Mouse (Mus musculus): ENCODE measurements around the gene Zfp46. TPM values are rescaled to one million over a fixed set of nuclear protein-coding genes. Genes with fewer than 3 reads are reported as not detected.

Zfp46 gene
- total RNA-seq, 2 experiments from 2014 or later = 60.5 to 70.1 TPM

DNA sequence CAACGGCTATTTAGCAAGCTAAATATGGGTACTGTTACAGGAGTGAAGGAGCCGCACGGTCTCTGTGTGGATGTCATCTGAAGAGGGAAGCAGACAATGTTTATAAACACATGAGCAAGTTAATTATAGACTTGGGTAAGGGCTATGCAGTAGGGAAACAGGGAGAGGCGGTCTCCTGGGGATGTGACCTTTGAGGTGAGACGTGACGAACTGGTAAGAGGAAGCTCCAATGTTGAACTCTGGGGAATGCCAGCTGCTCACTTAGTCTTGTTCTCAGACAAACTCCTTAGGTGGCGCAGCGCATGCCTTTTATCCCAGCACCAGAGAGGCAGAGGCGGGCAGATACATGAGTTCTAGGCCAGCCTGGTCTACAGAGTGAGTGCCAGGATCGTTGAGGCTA lies 22.6 kb upstream of the Zfp46 start:
- DNase-seq = peak in 1 of 2 experiments; percentile 59
- intact Hi-C loops (cut with DNase I) = loop anchor here (2.0 to 5.0 kb wide), 2 partner anchors 23 to 35 kb away; partner anchors contain the start of gene Zfp46

DNA sequence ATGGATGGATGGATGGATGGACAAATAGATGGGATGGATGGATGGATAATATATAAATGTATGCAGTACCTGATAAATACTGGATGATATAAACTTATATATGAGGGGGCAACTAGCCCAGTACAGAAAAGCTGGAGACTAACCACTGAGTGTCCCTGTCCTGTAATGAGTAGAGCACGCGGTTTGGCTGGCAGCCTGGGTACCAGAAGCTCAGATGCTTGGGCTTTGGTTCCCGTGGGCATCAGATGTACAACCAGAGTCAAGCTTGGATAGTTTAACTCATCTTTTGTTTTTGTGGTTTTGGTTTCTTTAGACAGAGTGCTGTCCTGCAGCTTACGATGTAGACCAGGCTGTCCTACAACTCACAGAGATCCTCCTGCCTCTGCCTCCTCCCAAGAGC lies 20.9 kb upstream of the Zfp46 start:
- intact Hi-C loops (cut with DNase I) = loop anchor here (5.0 kb wide), 1 partner anchor 34 kb away; no protein-coding TSS in a partner anchor
- DNase-seq = no peak

DNA sequence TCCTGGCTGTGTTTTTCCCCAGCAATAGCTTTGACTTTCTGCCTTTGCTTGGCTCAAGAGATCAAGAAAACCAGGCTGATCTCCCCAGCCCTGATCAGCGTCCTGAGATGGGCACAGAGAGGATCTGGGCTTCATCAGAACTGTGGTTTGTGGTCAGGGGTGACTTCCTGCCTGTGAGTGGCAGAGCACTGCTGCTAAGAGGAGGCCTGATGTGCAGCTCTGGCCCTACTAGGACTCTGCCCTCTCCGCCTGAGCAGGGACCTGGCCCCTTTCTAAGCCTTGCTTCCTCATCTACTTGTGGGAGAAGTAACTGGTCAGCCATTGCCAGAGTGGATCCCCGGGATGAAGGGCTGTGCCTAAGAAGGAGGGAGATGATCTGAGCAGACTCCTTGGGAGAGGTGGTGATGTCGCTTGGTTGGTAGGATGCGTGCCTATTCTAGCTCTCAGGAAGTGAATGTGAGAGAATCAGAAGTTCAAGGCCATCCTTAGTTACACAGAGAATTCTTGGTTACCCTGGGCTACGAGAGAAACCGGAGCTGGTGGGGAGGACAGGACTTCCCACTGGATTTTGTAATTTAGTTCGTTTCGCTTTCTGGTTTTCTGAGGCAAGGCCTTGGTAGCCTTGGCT lies 17.7 kb upstream of the Zfp46 start:
- DNase-seq = no peak
- intact Hi-C loops (cut with DNase I) = no loop called here

DNA sequence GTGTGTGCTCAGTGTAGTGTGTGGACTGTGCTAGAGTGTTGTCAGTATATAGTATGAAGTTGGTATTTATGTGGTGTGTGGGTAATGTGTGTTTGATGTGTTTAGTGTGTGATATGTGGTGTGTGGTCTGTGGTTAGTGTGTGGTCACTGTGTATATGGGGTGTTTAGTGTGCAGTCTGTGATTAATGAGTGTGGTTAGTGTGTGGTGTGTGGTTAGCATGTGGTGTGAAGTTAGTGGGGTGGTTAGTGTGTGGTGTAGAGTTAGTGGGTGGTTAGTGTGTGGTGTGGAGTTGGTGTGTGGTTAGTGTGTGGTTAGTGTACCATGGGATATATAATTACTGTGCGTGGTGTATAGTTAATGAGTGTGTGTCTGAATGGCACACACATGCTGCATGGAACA lies 15.6 kb upstream of the Zfp46 start:
- intact Hi-C loops (cut with DNase I) = no loop called here
- DNase-seq = no peak

DNA sequence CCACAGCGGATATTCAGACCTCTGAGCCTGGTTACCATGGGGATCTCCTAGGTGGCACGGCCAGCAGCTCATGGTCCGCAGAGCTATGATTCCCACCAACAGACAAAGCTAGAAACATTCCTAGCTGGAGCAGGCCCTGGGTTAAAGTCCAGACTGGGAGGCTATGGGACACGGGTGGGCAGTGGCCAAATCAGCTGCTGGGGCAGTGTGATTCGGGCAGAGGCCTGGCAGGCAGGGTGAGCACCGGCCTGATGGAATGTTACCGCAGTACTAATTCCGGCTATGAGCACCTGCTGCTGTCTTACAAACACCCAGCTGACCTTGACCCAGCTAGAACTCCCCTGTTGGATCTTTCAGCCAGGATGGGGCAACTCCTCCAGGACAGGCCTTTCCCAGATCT lies 13.8 kb upstream of the Zfp46 start:
- intact Hi-C loops (cut with DNase I) = no loop called here
- DNase-seq = peak; percentile 62 to 71

DNA sequence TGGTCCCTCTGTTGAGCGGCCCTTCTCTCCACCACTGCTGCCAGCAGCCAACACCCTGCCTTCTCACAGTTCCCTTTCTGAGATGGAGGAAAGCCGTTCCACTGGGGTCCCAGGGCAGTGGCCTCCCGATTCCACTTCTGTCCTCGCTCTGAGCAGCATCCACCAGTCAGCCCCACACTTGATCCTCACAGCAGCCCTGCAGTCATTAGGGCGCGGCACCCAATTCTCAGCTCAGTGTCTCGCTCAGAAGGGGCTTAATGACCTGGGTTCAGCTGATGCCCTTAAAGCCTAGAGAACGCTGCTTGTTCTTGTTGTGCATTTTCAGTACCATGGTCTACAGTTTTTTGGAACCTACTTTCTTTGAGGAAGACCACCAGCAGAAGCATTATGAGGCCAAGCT lies 3.4 kb upstream of the Zfp46 start:
- intact Hi-C loops (cut with DNase I) = no loop called here
- DNase-seq = no peak

DNA sequence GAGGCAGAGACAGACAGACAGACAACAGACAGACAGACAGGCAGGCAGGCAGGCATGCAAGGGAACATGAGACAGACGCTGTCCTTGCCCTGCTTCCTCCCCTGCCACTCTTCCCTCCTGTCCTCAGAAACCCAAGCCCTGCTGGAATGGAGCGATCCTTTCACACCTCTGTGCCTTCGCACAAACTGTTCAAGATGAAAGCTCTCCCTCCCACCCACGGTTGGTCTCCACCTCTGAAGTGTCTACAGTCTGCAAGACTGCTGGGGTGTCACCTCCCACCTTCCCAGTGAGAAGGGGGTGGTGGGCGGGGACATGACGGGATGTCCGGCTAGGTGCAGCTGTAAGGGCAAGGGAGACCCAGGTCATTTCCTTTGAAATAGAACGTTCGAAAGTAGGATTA lies 2.9 kb upstream of the Zfp46 start:
- no peak for DNase-seq
- intact Hi-C loops (cut with DNase I) = no loop called here

DNA sequence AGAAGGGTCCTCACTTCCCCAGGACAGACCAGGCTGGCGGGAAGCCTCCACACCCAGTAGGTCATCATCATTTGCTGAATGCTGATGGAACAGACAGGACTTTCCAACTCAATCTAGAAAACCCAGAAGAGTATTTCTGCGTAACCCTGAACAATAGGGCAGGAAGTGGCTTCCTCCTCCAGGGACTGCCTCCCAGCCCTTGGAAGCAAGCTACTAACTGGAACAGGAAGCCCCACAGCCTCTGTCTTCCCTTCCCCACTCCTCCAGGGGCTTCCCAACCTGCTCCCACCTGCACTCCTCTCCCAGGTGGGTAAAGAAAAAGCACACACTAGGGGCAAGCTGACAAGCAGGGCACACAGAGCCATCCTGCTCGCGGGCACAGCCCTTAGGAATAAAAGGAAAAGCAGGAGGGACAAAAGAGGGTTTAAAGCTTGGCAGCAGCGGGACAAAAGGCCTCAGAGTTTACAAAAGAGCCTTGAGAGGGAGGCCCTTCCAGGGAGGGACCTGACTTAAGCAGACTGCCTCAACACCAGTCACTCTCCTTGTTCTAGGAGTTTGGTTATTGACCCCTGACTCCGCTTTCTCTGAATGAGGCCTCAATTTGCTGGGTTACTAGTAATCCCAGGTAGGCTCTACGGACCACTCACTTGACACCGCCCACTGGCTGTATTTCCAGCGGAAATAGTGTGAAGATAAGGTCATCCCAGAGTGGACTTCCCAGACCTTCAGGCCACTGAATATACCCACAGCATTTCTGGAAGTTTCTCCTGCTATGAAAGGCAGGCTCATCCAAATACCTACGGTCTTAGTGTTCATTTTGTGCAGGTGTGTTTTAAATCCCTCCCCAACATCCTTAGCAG lies 1.6 kb upstream of the Zfp46 start:
- DNase-seq = peak; percentile 58 to 65
- intact Hi-C loops (cut with DNase I) = no loop called here

DNA sequence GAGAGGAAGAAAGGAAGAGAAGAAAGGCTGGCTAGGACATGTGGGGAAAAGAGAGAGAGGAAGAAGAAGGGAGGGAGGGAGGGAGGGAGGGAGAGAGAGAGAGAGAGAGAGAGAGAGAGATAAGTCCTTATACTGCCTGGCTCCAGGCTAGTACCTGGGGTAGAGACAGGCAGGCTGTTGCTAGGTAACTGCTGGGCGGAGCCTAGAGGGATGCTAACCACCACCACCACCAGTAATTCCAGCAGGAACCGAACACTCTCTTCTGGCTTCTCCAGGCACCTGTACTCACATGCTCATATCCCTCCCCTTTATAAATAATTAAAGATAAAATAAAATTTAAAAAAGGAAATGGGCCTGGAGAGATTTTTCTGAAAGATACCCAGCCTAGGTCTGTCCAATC lies 700 bp upstream of the Zfp46 start:
- no peak for DNase-seq
- intact Hi-C loops (cut with DNase I) = loop anchor here (2.0 kb wide), 2 partner anchors 23 to 27 kb away; partner anchors contain the start of gene Hnrnpr

DNA sequence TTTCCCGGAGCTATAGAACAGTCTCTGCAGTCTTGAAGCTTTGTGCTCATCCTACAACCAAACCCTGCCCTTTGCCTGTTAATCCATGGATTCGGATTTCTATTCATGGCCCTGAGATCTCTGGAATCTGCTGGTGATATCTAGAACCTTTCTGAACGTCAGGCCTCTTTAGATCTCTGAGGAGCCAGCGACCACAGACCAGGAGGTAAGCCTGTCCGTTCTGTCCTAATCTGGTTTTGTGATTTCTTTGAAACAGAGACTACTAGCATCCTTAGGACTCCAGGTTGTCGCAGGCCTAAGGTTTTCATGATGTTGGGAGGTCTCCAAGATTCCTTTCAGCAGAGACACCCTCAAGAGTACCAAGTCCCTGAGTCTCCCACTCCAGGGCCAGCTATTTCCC lies 408 bp downstream of the Zfp46 start:
- intact Hi-C loops (cut with DNase I) = loop anchor here (2.0 kb wide), 2 partner anchors 24 to 26 kb away; partner anchors contain the start of gene Hnrnpr
- DNase-seq = peak; percentile 46 to 58

DNA sequence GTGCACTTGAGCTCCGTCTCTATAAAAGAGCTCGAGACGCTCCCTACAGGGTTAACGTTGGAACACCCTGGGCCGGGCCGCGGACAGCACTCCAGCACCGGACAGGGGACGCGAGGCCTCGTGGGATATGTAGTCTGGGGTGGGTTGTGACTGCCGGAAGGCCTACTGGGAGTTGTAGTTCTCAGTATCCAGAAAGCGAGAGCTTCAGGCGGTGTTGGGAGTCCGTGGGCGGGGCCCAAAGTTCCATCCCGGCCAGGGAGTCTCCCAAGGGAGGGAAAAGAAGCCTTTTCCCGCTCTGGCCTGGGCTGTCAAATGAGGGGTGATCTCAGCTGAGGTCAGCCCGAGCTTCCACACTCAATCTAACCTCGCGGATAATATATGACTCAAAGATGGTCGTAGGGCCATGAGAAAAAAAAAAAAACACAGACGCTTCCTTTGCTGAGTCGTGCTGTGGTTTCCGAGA lies 896 bp downstream of the Zfp46 start:
- intact Hi-C loops (cut with DNase I) = loop anchor here (2.0 kb wide), 2 partner anchors 25 kb away; partner anchors contain the start of gene Hnrnpr
- peak; percentile 97 for DNase-seq

DNA sequence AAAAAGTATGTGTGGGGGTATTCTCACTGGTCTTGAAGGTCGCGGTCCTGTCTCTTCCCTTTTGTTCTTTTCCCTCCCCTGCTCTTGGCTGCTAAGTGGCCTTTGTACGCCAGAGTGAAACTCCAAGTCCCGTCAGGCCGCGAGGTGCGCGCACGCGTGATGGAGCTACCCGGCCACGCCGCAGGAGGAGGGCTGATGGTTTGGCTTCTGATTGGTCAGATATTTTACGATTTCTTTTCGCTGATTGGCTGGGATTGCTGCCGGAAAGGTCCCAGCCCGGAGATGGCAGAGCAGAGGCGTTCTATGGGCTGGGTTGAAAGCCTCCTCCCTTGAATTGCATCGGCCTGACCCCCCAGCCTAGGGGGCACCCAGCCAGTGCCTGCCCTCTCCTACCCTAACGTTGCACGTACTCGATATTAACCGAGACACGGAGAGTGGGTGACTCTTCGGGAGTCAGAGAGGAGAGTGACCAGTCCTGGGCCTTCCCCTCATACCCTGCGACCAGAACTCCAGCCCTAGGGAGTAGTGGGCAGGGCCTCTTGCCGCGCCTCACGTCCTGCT lies 1.4 kb downstream of the Zfp46 start:
- DNase-seq = peak; percentile 98
- intact Hi-C loops (cut with DNase I) = loop anchor here (2.0 kb wide), 2 partner anchors 25 kb away; partner anchors contain the start of gene Hnrnpr

DNA sequence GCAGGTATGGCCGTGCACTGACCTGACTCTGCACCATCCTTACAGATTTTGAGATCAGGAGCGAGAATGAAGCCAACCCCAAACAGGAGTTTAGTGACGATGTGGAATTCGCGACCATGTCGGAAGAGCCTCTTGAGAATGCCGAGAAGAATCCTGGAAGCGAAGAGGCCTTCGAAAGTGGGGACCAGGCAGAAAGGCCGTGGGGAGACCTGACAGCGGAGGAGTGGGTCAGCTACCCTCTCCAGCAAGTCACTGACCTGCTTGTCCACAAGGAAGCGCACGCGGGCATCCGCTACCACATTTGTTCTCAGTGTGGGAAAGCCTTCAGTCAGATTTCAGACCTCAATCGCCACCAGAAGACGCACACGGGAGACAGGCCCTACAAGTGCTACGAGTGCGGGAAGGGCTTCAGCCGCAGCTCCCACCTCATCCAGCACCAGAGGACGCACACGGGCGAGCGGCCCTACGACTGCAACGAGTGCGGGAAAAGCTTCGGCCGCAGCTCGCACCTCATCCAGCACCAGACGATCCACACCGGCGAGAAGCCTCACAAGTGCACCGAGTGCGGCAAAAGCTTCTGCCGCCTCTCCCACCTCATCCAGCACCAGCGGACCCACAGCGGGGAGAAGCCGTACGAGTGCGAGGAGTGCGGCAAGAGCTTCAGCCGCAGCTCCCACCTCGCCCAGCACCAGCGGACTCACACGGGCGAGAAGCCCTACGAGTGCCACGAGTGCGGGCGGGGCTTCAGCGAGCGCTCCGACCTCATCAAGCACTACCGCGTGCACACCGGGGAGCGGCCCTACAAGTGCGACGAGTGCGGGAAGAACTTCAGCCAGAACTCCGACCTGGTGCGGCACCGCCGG lies 5.7 kb downstream of the Zfp46 start:
- intact Hi-C loops (cut with DNase I) = no loop called here
- DNase-seq = no peak

DNA sequence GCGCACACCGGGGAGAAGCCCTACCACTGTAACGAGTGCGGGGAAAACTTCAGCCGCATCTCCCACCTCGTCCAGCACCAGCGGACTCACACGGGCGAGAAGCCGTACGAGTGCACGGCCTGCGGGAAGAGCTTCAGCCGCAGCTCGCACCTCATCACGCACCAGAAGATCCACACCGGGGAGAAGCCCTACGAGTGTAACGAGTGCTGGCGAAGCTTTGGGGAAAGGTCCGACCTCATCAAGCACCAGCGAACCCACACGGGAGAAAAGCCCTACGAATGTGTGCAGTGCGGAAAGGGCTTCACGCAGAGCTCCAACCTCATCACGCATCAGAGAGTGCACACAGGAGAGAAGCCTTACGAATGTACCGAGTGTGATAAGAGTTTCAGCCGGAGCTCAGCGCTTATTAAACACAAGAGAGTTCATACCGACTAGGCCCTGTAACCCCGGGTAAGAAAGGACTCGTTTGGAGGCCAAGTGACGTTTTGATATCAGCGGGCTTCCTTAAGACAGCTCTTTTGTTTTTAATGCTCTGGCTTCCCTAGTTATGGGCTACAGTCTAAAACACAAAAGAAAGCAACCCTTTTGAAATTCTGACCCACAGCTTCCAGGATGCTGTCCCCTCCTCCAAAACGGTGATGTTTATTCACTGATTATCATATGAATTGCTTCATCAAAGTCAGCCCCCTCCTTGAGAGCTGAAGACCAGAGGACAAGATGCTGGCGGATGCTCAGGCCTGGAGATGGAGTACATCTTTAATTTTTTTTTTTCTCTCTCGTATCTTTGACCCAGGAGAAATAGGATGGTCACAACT lies 6.5 kb downstream of the Zfp46 start:
- intact Hi-C loops (cut with DNase I) = no loop called here
- no peak for DNase-seq

DNA sequence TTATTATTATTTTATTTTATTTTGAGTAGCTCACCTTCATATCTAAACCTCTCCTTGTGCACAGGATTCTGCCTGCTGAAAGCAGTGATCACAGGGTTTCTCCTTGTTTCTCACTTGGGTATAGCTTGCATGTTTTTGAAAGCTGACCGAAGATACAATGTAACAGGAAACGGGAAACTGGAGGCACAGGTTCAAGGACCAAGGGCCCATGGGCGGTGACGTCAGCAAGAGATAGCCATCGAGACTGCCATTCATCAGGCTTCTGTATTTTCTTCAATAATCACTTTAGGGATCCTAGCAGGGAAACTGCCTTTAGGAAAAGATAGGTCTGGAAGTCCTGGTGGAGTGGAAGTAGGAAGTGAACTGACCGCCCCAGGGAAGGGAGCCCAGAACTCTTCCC lies 7.2 kb downstream of the Zfp46 start:
- no peak for DNase-seq
- intact Hi-C loops (cut with DNase I) = no loop called here

DNA sequence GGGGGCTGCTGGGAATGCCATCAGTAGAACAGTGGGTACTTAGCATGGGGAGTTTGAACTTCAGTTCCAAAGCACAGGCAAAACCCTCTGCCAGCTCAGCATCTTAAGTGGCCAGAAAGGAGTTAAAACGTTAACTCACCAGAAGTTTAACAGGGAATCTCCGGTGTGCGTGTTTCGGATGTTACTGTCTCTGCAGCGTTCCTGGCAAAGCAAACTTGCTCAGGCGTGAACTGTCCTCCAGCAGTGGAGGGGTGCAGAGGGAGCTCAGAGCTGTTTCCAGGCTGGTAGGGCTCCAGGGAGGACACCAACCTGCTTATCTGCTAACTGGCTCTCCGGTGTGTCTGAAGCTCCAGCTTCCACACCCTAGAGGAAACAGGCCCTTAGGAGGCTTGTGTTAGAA lies 11.5 kb downstream of the Zfp46 start:
- no peak for DNase-seq
- intact Hi-C loops (cut with DNase I) = loop anchor here (5.0 kb wide), 1 partner anchor 34 kb away; no protein-coding TSS in a partner anchor

DNA sequence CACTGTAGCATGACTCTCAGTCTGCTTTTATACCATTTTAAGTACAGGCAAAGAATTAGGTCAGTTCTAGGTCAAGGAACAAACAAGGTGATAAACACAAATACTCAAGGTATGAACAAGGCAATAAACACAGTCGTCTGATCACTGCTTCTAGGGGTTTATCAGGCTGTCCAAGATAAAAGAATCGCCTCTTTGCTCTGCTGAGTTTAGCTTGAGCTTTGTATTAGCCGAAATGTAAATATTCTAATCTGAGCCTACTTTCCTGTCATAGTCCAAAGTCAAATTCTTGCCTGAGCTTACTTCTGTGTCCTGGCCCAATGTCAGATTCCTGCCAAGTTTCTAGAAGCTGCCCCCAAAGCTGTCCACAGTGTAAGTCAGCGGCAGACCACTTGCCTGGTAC lies 18.0 kb downstream of the Zfp46 start:
- intact Hi-C loops (cut with DNase I) = no loop called here
- no peak for DNase-seq

DNA sequence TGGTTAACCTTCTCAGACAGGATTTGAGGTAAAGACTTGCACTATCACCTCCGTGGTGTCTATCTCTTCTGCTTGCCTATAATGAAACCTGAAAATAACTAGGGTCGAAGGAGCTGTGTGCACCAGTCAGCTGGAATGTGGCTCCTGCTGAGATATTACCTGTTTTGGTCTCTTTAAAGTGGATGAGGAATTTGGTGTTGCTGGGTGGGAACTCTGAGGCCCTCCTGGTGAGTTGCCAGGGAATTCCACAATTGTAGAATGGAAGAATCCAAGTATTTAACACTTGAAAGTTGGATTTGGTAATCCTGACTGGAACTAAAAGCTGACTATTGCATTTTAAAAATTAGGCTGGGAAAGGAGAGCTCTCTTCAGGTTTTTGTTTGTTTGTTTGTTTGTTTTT lies 19.7 kb downstream of the Zfp46 start:
- intact Hi-C loops (cut with DNase I) = no loop called here
- DNase-seq = peak in 1 of 2 experiments; percentile 53

DNA sequence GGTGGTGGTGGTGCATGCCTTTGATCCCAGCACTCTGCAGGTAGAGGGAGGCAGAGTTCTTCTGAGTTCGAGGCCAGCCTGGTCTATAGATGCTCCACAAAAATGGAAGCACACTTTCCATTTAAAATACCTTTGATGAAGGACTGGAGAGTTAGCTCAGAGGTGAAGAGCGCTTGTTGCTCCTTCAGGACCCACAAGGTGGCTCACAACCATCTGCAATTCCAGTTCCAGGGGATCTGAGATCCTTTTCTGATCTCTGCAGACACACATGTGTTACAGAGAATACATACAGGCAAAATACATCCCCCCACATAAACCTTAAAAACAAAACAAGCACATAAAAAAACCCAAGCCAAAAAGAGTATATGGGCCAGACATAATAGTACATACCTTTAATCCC lies 23.9 kb downstream of the Zfp46 start:
- intact Hi-C loops (cut with DNase I) = no loop called here
- DNase-seq = no peak

All from heart, postnatal 10 days (tissue).